Mouse (Mus musculus) liver, adult 2 months (tissue): ENCODE measurements around the gene Sf3b4. TPM values are rescaled to one million over a fixed set of nuclear protein-coding genes. Genes with fewer than 3 reads are reported as not detected.
A peak's percentile ranks its signal among the peaks of the same experiment; 100 is the strongest.

Experiments
- DNase-seq: peaks from one replicate; pipeline ENCODE4 v3.0.0-alpha.2; 2011; ENCODE audit warnings: low read depth, low spot score; ENCODE audit errors: extremely low read depth
- H3K27ac ChIP-seq: fragments of 200-500 bp; replicated peaks from 2 replicates; pipeline ENCODE4 v1.5.1; 2012; ENCODE audit warnings: low read depth, mild to moderate bottlenecking, control low read depth, inconsistent platforms, low read length; ENCODE audit not compliant: insufficient read depth
- H3K27me3 ChIP-seq: fragments of 200-500 bp; 2 replicates; pipeline ENCODE4 v1.6.1; 2012; ENCODE audit warnings: mild to moderate bottlenecking, moderate library complexity, low read length, inconsistent platforms; ENCODE audit not compliant: control insufficient read depth, insufficient read depth
- H3K36me3 ChIP-seq: fragments of 200-500 bp; 2 replicates; pipeline ENCODE4 v1.6.1; 2012; ENCODE audit warnings: low read length, inconsistent platforms; ENCODE audit not compliant: control insufficient read depth, insufficient read depth
- H3K4me1 ChIP-seq: fragments of 200-500 bp; 2 replicates; pipeline ENCODE4 v1.6.1; 2011; ENCODE audit warnings: low read length; ENCODE audit not compliant: control insufficient read depth, insufficient read depth
- H3K4me3 ChIP-seq: fragments of 200-500 bp; 2 replicates; pipeline ENCODE4 v1.5.1; 2011; ENCODE audit warnings: low read depth, mild to moderate bottlenecking, control low read depth, low read length, moderate library complexity; ENCODE audit not compliant: insufficient read depth
- H3K79me2 ChIP-seq: fragments of 200-500 bp; 2 replicates; pipeline ENCODE4 v1.6.1; 2012; ENCODE audit warnings: inconsistent platforms, mild to moderate bottlenecking, low read length, moderate library complexity; ENCODE audit not compliant: control insufficient read depth, insufficient read depth
- H3K9ac ChIP-seq: fragments of 200-500 bp; 2 replicates; pipeline ENCODE4 v1.6.1; 2012; ENCODE audit warnings: low read depth, mild to moderate bottlenecking, control low read depth, inconsistent platforms, low read length
- CTCF ChIP-seq: fragments of 200-500 bp; IDR thresholded peaks from 2 replicates; pipeline ENCODE4 v1.5.1; 2011; ENCODE audit warnings: low read depth, low read length, control low read depth
- POLR2A ChIP-seq: fragments of 200-500 bp; IDR thresholded peaks from 2 replicates; pipeline ENCODE4 v1.6.1; 2011; ENCODE audit warnings: low read length, control low read depth; ENCODE audit not compliant: insufficient read depth; ENCODE audit errors: extremely low read depth
- WGBS: fragments of 180-500 bp; shearing (Covaris S2); methylation state at CpG from one replicate; pipeline ENCODE4 v1.1.7; 2018; 5-methylcytosine and 5-hydroxymethylcytosine counted together
- polyA plus RNA-seq: library from polyadenylated mRNA; depleted of rRNA; stranded (reverse); fragments of >200 nt; gene quantifications from 2 replicates; pipeline ENCODE4 v1.2.3, GENCODE M21; 2012
- total RNA-seq: library from RNA; depleted of rRNA; stranded (reverse); fragments of >200 nt; gene quantifications from 2 replicates; pipeline ENCODE4 v1.2.3, GENCODE M21; 2014

Gene Sf3b4
- total and polyA plus RNA-seq, 2 experiments: 2.7 to 29.7 TPM

DNA sequence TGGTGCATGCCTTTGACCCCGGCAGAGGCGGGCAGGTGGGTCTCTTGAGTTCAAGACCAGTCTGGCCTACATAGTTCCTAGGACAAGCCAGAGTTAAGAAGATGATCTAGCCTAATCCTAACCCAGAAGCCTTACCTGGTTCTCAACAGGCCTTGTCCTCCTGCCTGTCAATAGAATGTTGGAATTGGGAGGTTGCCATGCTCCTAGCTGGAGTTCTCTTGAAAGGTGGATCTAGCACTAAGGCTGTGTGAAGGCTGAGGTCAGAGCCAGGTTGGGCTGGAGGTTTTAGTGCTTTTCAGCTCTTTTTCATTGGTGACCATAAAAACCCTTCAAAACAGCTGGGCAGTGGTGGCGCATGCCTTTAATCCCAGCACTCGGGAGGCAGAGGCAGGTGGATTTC lies 6.3 kb downstream of the Sf3b4 start:
- no peaks in the 10 kb centered on the region for H3K4me1 ChIP-seq
- no peaks in the 10 kb centered on the region for H3K79me2 ChIP-seq
- no peak overlapping the region for H3K4me3 ChIP-seq
- no peak overlapping the region for H3K9ac ChIP-seq
- TF ChIP-seq CTCF (no peak), POLR2A (no peak)
- H3K27me3 ChIP-seq: no peaks in the 10 kb centered on the region
- 95% methylated on average over 4 of the region's 4 CpGs for WGBS
- no peak overlapping the region for H3K27ac ChIP-seq
- DNase-seq: no peak
- H3K36me3 ChIP-seq: peaks cover 21% of the 10 kb centered on the region

DNA sequence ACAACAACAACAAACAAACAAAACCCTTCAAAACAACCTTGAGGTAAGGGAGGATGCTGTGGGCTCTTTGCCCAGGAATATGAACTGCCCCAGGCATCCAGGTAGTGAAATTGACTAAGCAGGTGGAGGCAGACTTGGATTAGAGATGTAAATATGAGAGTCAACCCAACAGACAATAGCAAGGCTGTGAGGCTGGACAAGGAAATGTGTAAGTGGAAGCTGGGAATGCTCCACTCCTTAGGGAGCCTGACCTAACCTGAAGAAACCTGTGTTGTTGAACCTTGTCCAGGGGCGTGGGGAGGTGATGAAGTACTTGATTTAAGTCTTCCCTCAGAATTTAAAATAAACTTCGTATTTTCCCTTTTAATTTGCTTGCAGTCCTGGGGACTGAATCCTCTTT lies 6.8 kb downstream of the Sf3b4 start:
- Histone ChIP-seq H3K27ac (no peak overlapping the region), H3K4me1 (no peaks in the 10 kb centered on the region), H3K27me3 (no peaks in the 10 kb centered on the region), H3K9ac (no peak overlapping the region), H3K79me2 (no peaks in the 10 kb centered on the region), H3K36me3 (peaks cover 21% of the 10 kb centered on the region), H3K4me3 (no peak overlapping the region)
- TF ChIP-seq POLR2A: no peak
- TF ChIP-seq CTCF: no peak
- WGBS: 89% methylated on average over 2 of the region's 2 CpGs
- DNase-seq: no peak

GRCm38 (mm10) chr3:96179531-96179930 lies 7.4 kb downstream of the Sf3b4 start:
- H3K27ac ChIP-seq: no peak overlapping the region
- no peaks in the 10 kb centered on the region for H3K79me2 ChIP-seq
- peaks cover 20% of the 10 kb centered on the region for H3K36me3 ChIP-seq
- no peak overlapping the region for H3K9ac ChIP-seq
- WGBS: 35% methylated on average over 4 of the region's 4 CpGs
- H3K4me3 ChIP-seq: no peak overlapping the region
- H3K27me3 ChIP-seq: no peaks in the 10 kb centered on the region
- H3K4me1 ChIP-seq: no peaks in the 10 kb centered on the region
- peak; percentile 79 for DNase-seq
- TF ChIP-seq POLR2A (no peak), CTCF (no peak)

GRCm38 (mm10) chr3:96180727-96181477 lies 8.8 kb downstream of the Sf3b4 start, which contains the start of gene Sv2a:
Gene Sv2a (plus strand): TSS chr3:96181151.
- Histone ChIP-seq H3K4me1 (no peaks in the 10 kb centered on the region), H3K9ac (no peak within 1 kb of the TSS)

GRCm38 (mm10) chr3:96181510-96182381 lies 9.6 kb downstream of the Sf3b4 start:
- no peak for DNase-seq
- Histone ChIP-seq H3K4me1 (no peaks in the 10 kb centered on the region), H3K9ac (no peak overlapping the region), H3K27ac (no peak overlapping the region), H3K27me3 (no peaks in the 10 kb centered on the region), H3K79me2 (no peaks in the 10 kb centered on the region), H3K36me3 (peaks cover 10% of the 10 kb centered on the region), H3K4me3 (no peak overlapping the region)
- WGBS: 53% methylated on average over 12 of the region's 12 CpGs
- TF ChIP-seq CTCF: no peak
- TF ChIP-seq POLR2A: no peak

More at GRCm38 (mm10) chr3:96180727-96181477, 8.8 kb downstream of the Sf3b4 start, which contains the start of gene Sv2a:
- peaks cover 15% of the 10 kb centered on the region for H3K36me3 ChIP-seq
- H3K4me3 ChIP-seq: peak within 1 kb of the TSS; percentile 37; the same call in 1 of the 2 replicates
- no peak for TF ChIP-seq POLR2A
- no peak for TF ChIP-seq CTCF
- no peaks in the 10 kb centered on the region for H3K27me3 ChIP-seq
- H3K27ac ChIP-seq: no peak within 1 kb of the TSS
- H3K79me2 ChIP-seq: no peaks in the 10 kb centered on the region
- WGBS: 3% methylated on average over 19 of the region's 23 CpGs
- no peak for DNase-seq

DNA sequence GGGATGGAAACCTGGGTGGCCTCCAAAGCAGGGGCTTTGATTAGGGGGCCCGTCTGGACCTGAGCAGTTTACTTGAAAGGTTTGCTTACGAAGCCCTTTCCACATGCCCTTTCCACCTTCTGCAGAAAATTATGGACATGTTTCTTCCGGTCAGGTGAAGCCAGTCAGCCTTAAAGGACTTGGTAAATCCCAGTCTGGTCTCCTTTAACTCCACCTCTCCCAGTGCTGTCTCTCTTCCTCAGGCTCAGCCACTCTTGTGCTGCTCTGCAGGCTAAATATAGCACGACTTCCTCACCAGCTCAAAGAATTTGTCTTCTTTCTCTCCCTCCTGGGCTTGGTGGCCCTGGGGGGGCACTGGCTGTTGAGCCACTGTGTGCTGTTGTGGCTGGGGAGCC lies 10.2 kb downstream of the Sf3b4 start:
- no peak for DNase-seq
- no peak overlapping the region for H3K27ac ChIP-seq
- H3K4me3 ChIP-seq: no peak overlapping the region
- H3K4me1 ChIP-seq: no peaks in the 10 kb centered on the region
- H3K27me3 ChIP-seq: no peaks in the 10 kb centered on the region
- peaks cover 8% of the 10 kb centered on the region for H3K36me3 ChIP-seq
- no peaks in the 10 kb centered on the region for H3K79me2 ChIP-seq
- 63% methylated on average over 4 of the region's 4 CpGs for WGBS
- no peak overlapping the region for H3K9ac ChIP-seq
- TF ChIP-seq CTCF (no peak), POLR2A (no peak)
